Mouse (Mus musculus) intestine, postnatal 0 days (tissue): ENCODE data around the gene Piezo1. TPM values are rescaled to one million over a fixed set of nuclear protein-coding genes. Genes with fewer than 3 reads are reported as not detected.
"Not testable (repeated sequence)": the region's sequence is repeated elsewhere in the genome, so short reads cannot be mapped to it uniquely, and the experiment has no call there.

Source experiments
- ATAC-seq: fragments of 200-750 bp; cut with Nextera tagmentation; 2 replicates; pipeline ENCODE4 v1.8.0; 2017; ENCODE audit warnings: mild to moderate bottlenecking, moderate TSS enrichment, moderate library complexity
- H3K27ac ChIP-seq: fragments of 300-500 bp; sonication (generic); 2 replicates; pipeline ENCODE4 v1.5.1; 2014; ENCODE audit warnings: mild to moderate bottlenecking, low read depth, low read length, moderate library complexity
- H3K27me3 ChIP-seq: fragments of 300-500 bp; sonication (generic); replicated peaks from 2 replicates; pipeline ENCODE4 v1.6.1; 2014; ENCODE audit warnings: low read length, mixed read lengths; ENCODE audit not compliant: control insufficient read depth, insufficient read depth
- H3K36me3 ChIP-seq: fragments of 300-500 bp; sonication (generic); 2 replicates; pipeline ENCODE4 v1.6.1; 2014; ENCODE audit warnings: mild to moderate bottlenecking, moderate library complexity; ENCODE audit not compliant: control insufficient read depth, insufficient read depth
- H3K4me1 ChIP-seq: fragments of 300-500 bp; sonication (generic); replicated peaks from 2 replicates; pipeline ENCODE4 v1.6.1; 2014; ENCODE audit warnings: antibody characterized with exemption, low read length, mixed read lengths; ENCODE audit not compliant: control insufficient read depth, insufficient read depth
- H3K4me2 ChIP-seq: fragments of 300-500 bp; sonication (generic); replicated peaks from 2 replicates; pipeline ENCODE4 v1.6.1; 2014; ENCODE audit warnings: low read depth, mild to moderate bottlenecking, moderate library complexity
- H3K4me3 ChIP-seq: fragments of 300-500 bp; sonication (generic); 2 replicates; pipeline ENCODE4 v1.5.1; 2014; ENCODE audit warnings: low read depth, low read length
- H3K9ac ChIP-seq: fragments of 300-500 bp; sonication (generic); 2 replicates; pipeline ENCODE4 v1.6.1; 2014; ENCODE audit warnings: mild to moderate bottlenecking, low read depth, low read length
- H3K9me3 ChIP-seq: fragments of 300-500 bp; sonication (generic); 2 replicates; pipeline ENCODE4 v1.6.1; 2016; ENCODE audit warnings: mixed run types; ENCODE audit not compliant: control insufficient read depth
- CTCF ChIP-seq: sonication (generic); IDR thresholded peaks from 2 replicates; pipeline ENCODE4 v1.5.1; 2016; ENCODE audit warnings: low read depth, mild to moderate bottlenecking, control low read depth, antibody characterized with exemption, moderate library complexity
- WGBS: fragments of 180-500 bp; shearing (Covaris S2); extraction: QIAGEN DNeasy Blood & Tissue Kit; methylation state at CpG from one replicate; pipeline ENCODE4 v1.1.7; 2014; 5-methylcytosine and 5-hydroxymethylcytosine counted together
- polyA plus RNA-seq: library from polyadenylated mRNA; unstranded; fragments of >200 nt; fragmentation: Nextera tagmentation; extraction: Ambion mirVana; gene quantifications from 2 replicates; pipeline ENCODE4 v1.2.1, GENCODE M21; 2015

The Piezo1 gene
- polyA plus RNA-seq, 1 experiment from 2014 or later: 4.4 TPM

GRCm38 (mm10) chr8:122576648-122577022 lies 25.5 kb upstream of the Piezo1 start, which contains the start of gene Aprt:
Aprt (minus strand) TSS chr8:122576909.
- WGBS: under 1% methylated on average over 39 of the region's 39 CpGs
- peaks cover 19% of the 10 kb centered on the region for H3K36me3 ChIP-seq
- peak within 1 kb of the TSS; percentile 76 for H3K9ac ChIP-seq
- peaks cover 13% of the 10 kb centered on the region; the same call in 1 of the 2 replicates for H3K4me1 ChIP-seq
- peak; percentile 71 for ATAC-seq
- TF ChIP-seq CTCF: no peak
- no peaks in the 10 kb centered on the region for H3K27me3 ChIP-seq
- peak within 1 kb of the TSS; percentile 88 for H3K27ac ChIP-seq
- peak within 1 kb of the TSS; percentile 86 for H3K4me2 ChIP-seq
- H3K4me3 ChIP-seq: peak within 1 kb of the TSS; percentile 66
- H3K9me3 ChIP-seq: no peaks in the 10 kb centered on the region

GRCm38 (mm10) chr8:122575735-122576647 lies 24.9 kb upstream of the Piezo1 start:
- 7% methylated on average over 21 of the region's 21 CpGs for WGBS
- Histone ChIP-seq H3K4me1 (peaks cover 13% of the 10 kb centered on the region; the same call in 1 of the 2 replicates), H3K9ac (peak overlapping the region; percentile 76), H3K36me3 (peaks cover 26% of the 10 kb centered on the region), H3K4me3 (peak overlapping the region; percentile 66), H3K4me2 (peak overlapping the region; percentile 86), H3K27ac (peak overlapping the region; percentile 88), H3K9me3 (no peaks in the 10 kb centered on the region), H3K27me3 (no peaks in the 10 kb centered on the region)
- no peak for TF ChIP-seq CTCF
- no peak for ATAC-seq

- no peaks in the 10 kb centered on the region for H3K9me3 ChIP-seq
- H3K27ac ChIP-seq: peak overlapping the region; percentile 88
- peak overlapping the region; percentile 66 for H3K4me3 ChIP-seq
- ATAC-seq: 0 out of 2 replicates have a peak, but pooled peaks have one; percentile 3
- peaks cover 13% of the 10 kb centered on the region; the same call in 1 of the 2 replicates for H3K4me1 ChIP-seq
- no peak for TF ChIP-seq CTCF
- peaks cover 33% of the 10 kb centered on the region for H3K36me3 ChIP-seq
- WGBS: 37% methylated on average over 8 of the region's 8 CpGs
- peak overlapping the region; percentile 76; the same call in 1 of the 2 replicates for H3K9ac ChIP-seq
- peak overlapping the region; percentile 86 for H3K4me2 ChIP-seq
- H3K27me3 ChIP-seq: no peaks in the 10 kb centered on the region
Observed at GRCm38 (mm10) chr8:122575286-122575685, 24.2 kb upstream of the Piezo1 start.

- Histone ChIP-seq H3K4me2 (peak overlapping the region; percentile 86), H3K27me3 (no peaks in the 10 kb centered on the region), H3K9me3 (no peaks in the 10 kb centered on the region), H3K36me3 (peaks cover 38% of the 10 kb centered on the region), H3K9ac (peak overlapping the region; percentile 27; the same call in 1 of the 2 replicates), H3K4me3 (0 out of 2 replicates have a peak overlapping the region, but pooled peaks have one; percentile 66), H3K27ac (peak overlapping the region; percentile 88), H3K4me1 (peaks cover 13% of the 10 kb centered on the region; the same call in 1 of the 2 replicates)
- WGBS: 24% methylated on average over 10 of the region's 10 CpGs
- ATAC-seq: peak; percentile 79
- TF ChIP-seq CTCF: no peak
Observed at GRCm38 (mm10) chr8:122574667-122575251, 23.6 kb upstream of the Piezo1 start.

GRCm38 (mm10) chr8:122574264-122574663 lies 23.1 kb upstream of the Piezo1 start:
- H3K27me3 ChIP-seq: no peaks in the 10 kb centered on the region
- H3K36me3 ChIP-seq: peaks cover 40% of the 10 kb centered on the region
- H3K9ac ChIP-seq: peak overlapping the region; percentile 27; the same call in 1 of the 2 replicates
- no peak overlapping the region for H3K4me3 ChIP-seq
- no peak; the same call in 1 of the 2 replicates for ATAC-seq
- peaks cover 13% of the 10 kb centered on the region; the same call in 1 of the 2 replicates for H3K4me1 ChIP-seq
- H3K27ac ChIP-seq: peak overlapping the region; percentile 88
- no peak for TF ChIP-seq CTCF
- no peaks in the 10 kb centered on the region for H3K9me3 ChIP-seq
- no peak overlapping the region; the same call in 1 of the 2 replicates for H3K4me2 ChIP-seq
- WGBS: 17% methylated on average over 3 of the region's 3 CpGs

- no peaks in the 10 kb centered on the region for H3K27me3 ChIP-seq
- ATAC-seq: no peak
- H3K9me3 ChIP-seq: no peaks in the 10 kb centered on the region
- H3K36me3 ChIP-seq: peaks cover 40% of the 10 kb centered on the region
- H3K27ac ChIP-seq: peak overlapping the region; percentile 88
- no peak overlapping the region for H3K4me3 ChIP-seq
- H3K4me2 ChIP-seq: no peak overlapping the region
- no peak for TF ChIP-seq CTCF
- H3K9ac ChIP-seq: no peak overlapping the region
- H3K4me1 ChIP-seq: peaks cover 13% of the 10 kb centered on the region
- WGBS: 56% methylated on average over 9 of the region's 9 CpGs
Observed at GRCm38 (mm10) chr8:122573577-122573976, 22.4 kb upstream of the Piezo1 start.

GRCm38 (mm10) chr8:122573176-122573575 lies 22.0 kb upstream of the Piezo1 start:
- H3K4me1 ChIP-seq: peaks cover 13% of the 10 kb centered on the region
- H3K27ac ChIP-seq: peak overlapping the region; percentile 88
- H3K27me3 ChIP-seq, H3K9ac ChIP-seq, H3K4me3 ChIP-seq, ATAC-seq, H3K4me2 ChIP-seq, H3K9me3 ChIP-seq: not testable (repeated sequence)
- WGBS: 50% methylated on average over 4 of the region's 4 CpGs
- peaks cover 40% of the 10 kb centered on the region for H3K36me3 ChIP-seq
